Mouse (Mus musculus): ENCODE data around the gene Zcchc4. TPM values are rescaled to one million over a fixed set of nuclear protein-coding genes. Genes with fewer than 3 reads are reported as not detected.

The Zcchc4 gene
- polyA plus RNA-seq, 1 experiment from 2014 or later, result 15.4 TPM

- H3K4me3 ChIP-seq (ENCODE audit: low read depth, low read length), result peak overlapping the region; percentile 79; the same call in 1 of the 2 replicates
- peak overlapping the region; percentile 67; the same call in 1 of the 2 replicates for H3K4me2 ChIP-seq
- no peak overlapping the region for H3K9ac ChIP-seq (ENCODE audit: low read length)
- H3K27me3 ChIP-seq (ENCODE audit: control insufficient read depth, insufficient read depth, low read length), result no peaks in the 10 kb centered on the region
- H3K4me1 ChIP-seq (ENCODE audit: control insufficient read depth, insufficient read depth, low read length), result no peaks in the 10 kb centered on the region
- no peak for DNase-seq (ENCODE audit: low spot score, missing footprints)
- no peaks in the 10 kb centered on the region for H3K36me3 ChIP-seq (ENCODE audit: control insufficient read depth, insufficient read depth, low read length)
- no peaks in the 10 kb centered on the region for H3K9me3 ChIP-seq (ENCODE audit: control insufficient read depth, low read length)
- no peak for ATAC-seq (ENCODE audit: low FRiP score)
- H3K27ac ChIP-seq (ENCODE audit: low read depth, low read length), result no peak overlapping the region
- WGBS, result 75% methylated on average over 2 of the region's 2 CpGs
These were observed 8.7 kb downstream of the Zcchc4 start for GRCm38 (mm10) chr5:52783957-52784356.

GRCm38 (mm10) chr5:52786556-52787322 lies 11.5 kb downstream of the Zcchc4 start:
- H3K9me3 ChIP-seq (ENCODE audit: control insufficient read depth, low read length), result no peaks in the 10 kb centered on the region
- no peak overlapping the region for H3K4me3 ChIP-seq (ENCODE audit: low read depth, low read length)
- H3K9ac ChIP-seq (ENCODE audit: low read length), result no peak overlapping the region
- no peaks in the 10 kb centered on the region for H3K4me1 ChIP-seq (ENCODE audit: control insufficient read depth, insufficient read depth, low read length)
- H3K27me3 ChIP-seq (ENCODE audit: control insufficient read depth, insufficient read depth, low read length), result no peaks in the 10 kb centered on the region
- WGBS, result 90% methylated on average over 7 of the region's 7 CpGs
- no peak for ATAC-seq (ENCODE audit: low FRiP score)
- H3K4me2 ChIP-seq, result no peak overlapping the region
- no peak for DNase-seq (ENCODE audit: low spot score, missing footprints)
- no peaks in the 10 kb centered on the region for H3K36me3 ChIP-seq (ENCODE audit: control insufficient read depth, insufficient read depth, low read length)
- H3K27ac ChIP-seq (ENCODE audit: low read depth, low read length), result no peak overlapping the region

- 95% methylated on average over 9 of the region's 9 CpGs for WGBS
- Histone ChIP-seq H3K27me3 (ENCODE audit: control insufficient read depth, insufficient read depth, low read length) (no peaks in the 10 kb centered on the region), H3K9me3 (ENCODE audit: control insufficient read depth, low read length) (no peaks in the 10 kb centered on the region), H3K27ac (ENCODE audit: low read depth, low read length) (no peak overlapping the region), H3K36me3 (ENCODE audit: control insufficient read depth, insufficient read depth, low read length) (no peaks in the 10 kb centered on the region; the same call in 1 of the 2 replicates), H3K4me2 (no peak overlapping the region), H3K9ac (ENCODE audit: low read length) (no peak overlapping the region), H3K4me3 (ENCODE audit: low read depth, low read length) (no peak overlapping the region), H3K4me1 (ENCODE audit: control insufficient read depth, insufficient read depth, low read length) (no peaks in the 10 kb centered on the region)
- ATAC-seq (ENCODE audit: low FRiP score) (no peak), DNase-seq (ENCODE audit: low spot score, missing footprints) (no peak)
These were observed 18.0 kb downstream of the Zcchc4 start for GRCm38 (mm10) chr5:52793230-52793629.

- Histone ChIP-seq H3K9me3 (ENCODE audit: control insufficient read depth, low read length) (no peaks in the 10 kb centered on the region), H3K9ac (ENCODE audit: low read length) (no peak overlapping the region), H3K27me3 (ENCODE audit: control insufficient read depth, insufficient read depth, low read length) (no peaks in the 10 kb centered on the region), H3K36me3 (ENCODE audit: control insufficient read depth, insufficient read depth, low read length) (no peaks in the 10 kb centered on the region; the same call in 1 of the 2 replicates), H3K4me1 (ENCODE audit: control insufficient read depth, insufficient read depth, low read length) (no peaks in the 10 kb centered on the region), H3K27ac (ENCODE audit: low read depth, low read length) (no peak overlapping the region), H3K4me3 (ENCODE audit: low read depth, low read length) (no peak overlapping the region), H3K4me2 (no peak overlapping the region)
- WGBS, result 91% methylated on average over 9 of the region's 9 CpGs
- no peak for DNase-seq (ENCODE audit: low spot score, missing footprints)
- ATAC-seq (ENCODE audit: low FRiP score), result no peak
These were observed 18.9 kb downstream of the Zcchc4 start for GRCm38 (mm10) chr5:52794109-52794508.

GRCm38 (mm10) chr5:52799274-52799985 lies 24.2 kb downstream of the Zcchc4 start:
- Histone ChIP-seq H3K27ac (ENCODE audit: low read depth, low read length) (no peak overlapping the region), H3K27me3 (ENCODE audit: control insufficient read depth, insufficient read depth, low read length) (no peaks in the 10 kb centered on the region), H3K4me1 (ENCODE audit: control insufficient read depth, insufficient read depth, low read length) (no peaks in the 10 kb centered on the region), H3K4me3 (ENCODE audit: low read depth, low read length) (no peak overlapping the region), H3K36me3 (ENCODE audit: control insufficient read depth, insufficient read depth, low read length) (no peaks in the 10 kb centered on the region; the same call in 1 of the 2 replicates), H3K4me2 (no peak overlapping the region), H3K9ac (ENCODE audit: low read length) (no peak overlapping the region), H3K9me3 (ENCODE audit: control insufficient read depth, low read length) (no peaks in the 10 kb centered on the region)
- WGBS, result 92% methylated on average over 12 of the region's 12 CpGs
- DNase-seq (ENCODE audit: low spot score, missing footprints) (no peak), ATAC-seq (ENCODE audit: low FRiP score) (no peak)

GRCm38 (mm10) chr5:52805801-52806200 lies 30.6 kb downstream of the Zcchc4 start:
- no peaks in the 10 kb centered on the region for H3K27me3 ChIP-seq (ENCODE audit: control insufficient read depth, insufficient read depth, low read length)
- DNase-seq (ENCODE audit: low spot score, missing footprints) (no peak), ATAC-seq (ENCODE audit: low FRiP score) (no peak)
- no peaks in the 10 kb centered on the region for H3K4me1 ChIP-seq (ENCODE audit: control insufficient read depth, insufficient read depth, low read length)
- no peaks in the 10 kb centered on the region for H3K36me3 ChIP-seq (ENCODE audit: control insufficient read depth, insufficient read depth, low read length)
- H3K4me2 ChIP-seq, result no peak overlapping the region
- no peaks in the 10 kb centered on the region for H3K9me3 ChIP-seq (ENCODE audit: control insufficient read depth, low read length)
- H3K27ac ChIP-seq (ENCODE audit: low read depth, low read length), result no peak overlapping the region
- H3K4me3 ChIP-seq (ENCODE audit: low read depth, low read length), result no peak overlapping the region
- H3K9ac ChIP-seq (ENCODE audit: low read length), result no peak overlapping the region
- 81% methylated on average over 4 of the region's 4 CpGs for WGBS

- Histone ChIP-seq H3K36me3 (ENCODE audit: control insufficient read depth, insufficient read depth, low read length) (no peaks in the 10 kb centered on the region), H3K4me2 (no peak overlapping the region), H3K9ac (ENCODE audit: low read length) (no peak overlapping the region), H3K27ac (ENCODE audit: low read depth, low read length) (no peak overlapping the region), H3K27me3 (ENCODE audit: control insufficient read depth, insufficient read depth, low read length) (no peaks in the 10 kb centered on the region), H3K9me3 (ENCODE audit: control insufficient read depth, low read length) (no peaks in the 10 kb centered on the region), H3K4me3 (ENCODE audit: low read depth, low read length) (no peak overlapping the region), H3K4me1 (ENCODE audit: control insufficient read depth, insufficient read depth, low read length) (no peaks in the 10 kb centered on the region)
- ATAC-seq (ENCODE audit: low FRiP score), result no peak
- no peak for DNase-seq (ENCODE audit: low spot score, missing footprints)
- WGBS, result 92% methylated on average over 8 of the region's 8 CpGs
These were observed 31.1 kb downstream of the Zcchc4 start for GRCm38 (mm10) chr5:52806349-52806748.

- no peak overlapping the region for H3K4me2 ChIP-seq
- WGBS, result 94% methylated on average over 7 of the region's 7 CpGs
- no peak overlapping the region for H3K4me3 ChIP-seq (ENCODE audit: low read depth, low read length)
- H3K27ac ChIP-seq (ENCODE audit: low read depth, low read length), result no peak overlapping the region
- ATAC-seq (ENCODE audit: low FRiP score), result no peak
- no peaks in the 10 kb centered on the region for H3K9me3 ChIP-seq (ENCODE audit: control insufficient read depth, low read length)
- no peak for DNase-seq (ENCODE audit: low spot score, missing footprints)
- no peaks in the 10 kb centered on the region for H3K36me3 ChIP-seq (ENCODE audit: control insufficient read depth, insufficient read depth, low read length)
- H3K4me1 ChIP-seq (ENCODE audit: control insufficient read depth, insufficient read depth, low read length), result no peaks in the 10 kb centered on the region
- no peak overlapping the region for H3K9ac ChIP-seq (ENCODE audit: low read length)
- H3K27me3 ChIP-seq (ENCODE audit: control insufficient read depth, insufficient read depth, low read length), result no peaks in the 10 kb centered on the region
These were observed 31.8 kb downstream of the Zcchc4 start for GRCm38 (mm10) chr5:52807030-52807429.

DNA sequence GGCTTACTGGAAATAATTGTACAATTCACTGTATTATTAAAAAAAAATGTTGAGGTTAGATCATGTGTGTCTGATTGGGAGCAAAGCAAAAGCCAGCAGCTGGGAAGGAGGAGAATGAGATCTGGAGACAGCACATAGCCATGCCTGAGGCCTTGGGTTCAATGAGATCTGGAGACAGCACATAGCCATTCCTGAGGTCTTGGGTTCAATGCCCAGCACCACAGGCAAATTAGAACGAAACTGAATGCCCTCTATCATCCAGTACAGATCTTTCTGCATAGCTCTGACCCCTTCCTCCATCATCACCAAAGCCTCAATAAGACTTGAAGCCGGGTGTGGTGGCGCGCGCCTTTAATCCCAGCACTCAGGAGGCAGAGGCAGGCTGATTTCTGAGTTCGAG lies 35.2 kb downstream of the Zcchc4 start:
- H3K4me2 ChIP-seq, result no peak overlapping the region
- H3K9me3 ChIP-seq (ENCODE audit: control insufficient read depth, low read length), result no peaks in the 10 kb centered on the region
- H3K4me3 ChIP-seq (ENCODE audit: low read depth, low read length), result no peak overlapping the region
- no peak for ATAC-seq (ENCODE audit: low FRiP score)
- no peak overlapping the region for H3K27ac ChIP-seq (ENCODE audit: low read depth, low read length)
- WGBS, result 95% methylated on average over 6 of the region's 6 CpGs
- H3K27me3 ChIP-seq (ENCODE audit: control insufficient read depth, insufficient read depth, low read length), result no peaks in the 10 kb centered on the region
- H3K9ac ChIP-seq (ENCODE audit: low read length), result no peak overlapping the region
- no peaks in the 10 kb centered on the region for H3K4me1 ChIP-seq (ENCODE audit: control insufficient read depth, insufficient read depth, low read length)
- no peak for DNase-seq (ENCODE audit: low spot score, missing footprints)
- H3K36me3 ChIP-seq (ENCODE audit: control insufficient read depth, insufficient read depth, low read length), result no peaks in the 10 kb centered on the region

All from midbrain, embryonic 11.5 days (tissue).